Mouse (Mus musculus) adrenal gland, postnatal 25 days (tissue): ENCODE results near the gene Dnah7c. TPM values are rescaled to one million over a fixed set of nuclear protein-coding genes. Genes with fewer than 3 reads are reported as not detected.
"Not testable (repeated sequence)": the region's sequence is repeated elsewhere in the genome, so short reads cannot be mapped to it uniquely, and the experiment has no call there.

Experiments used
- DNase-seq: peaks from one replicate; pipeline ENCODE4 v3.0.0; 2021; ENCODE audit warnings: mixed read lengths
- long read RNA-seq: library from polyadenylated mRNA; stranded (forward); transcript quantifications from one replicate; pipeline ENCODE4 v2.0.0, GENCODE M21; 2021
- total RNA-seq: library from RNA; stranded (reverse); gene quantifications from 2 replicates; pipeline ENCODE4 v1.2.3, GENCODE M21; 2021

Dnah7c gene
- total RNA-seq: 0.19 and 0.39 TPM in 2 replicates
- long read RNA-seq: 0 reads

DNA sequence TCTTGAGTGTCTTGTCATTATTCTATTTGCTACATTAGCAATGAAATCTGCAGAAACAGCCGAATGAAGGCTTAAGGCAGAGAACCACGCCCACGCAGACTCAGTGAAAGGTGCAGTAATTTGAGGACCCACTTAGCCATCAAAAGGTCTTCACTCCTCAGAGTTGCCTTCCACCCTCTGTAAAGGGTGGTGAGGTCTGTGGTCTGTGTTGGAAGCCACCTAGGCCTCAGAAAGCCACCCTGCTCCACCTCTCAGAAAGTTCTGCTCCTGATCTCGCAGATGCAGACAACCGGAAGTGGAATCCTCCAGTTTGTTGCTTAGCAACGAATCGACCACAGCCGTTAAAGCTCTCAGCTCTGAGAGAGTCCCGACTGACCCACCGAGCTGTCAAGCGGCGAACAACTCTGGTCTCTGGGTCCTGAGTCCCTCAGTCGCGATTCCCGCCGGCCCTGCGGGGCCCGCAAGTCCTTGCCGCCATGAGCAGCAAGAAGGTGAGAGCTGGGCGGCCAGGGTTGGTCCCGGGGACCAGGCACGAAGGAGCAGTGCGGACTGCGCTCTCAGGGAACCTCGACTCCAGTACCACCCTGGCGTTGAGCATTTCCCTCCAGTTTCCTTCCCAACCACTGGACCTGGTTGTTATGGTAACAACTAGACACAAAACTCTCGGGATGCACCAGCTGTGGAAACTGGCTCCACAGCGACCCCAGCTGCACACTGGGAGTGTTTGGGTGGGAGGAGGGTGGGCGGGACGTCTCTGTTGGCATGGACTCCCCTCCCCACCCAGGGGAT, at the start of gene Dnah7c:
TSS of gene Dnah7c (plus strand) at position 456 of the 789 bp plus-strand sequence.
- no peak for DNase-seq

- DNase-seq: not testable (repeated sequence)
Observed at GRCm38 (mm10) chr1:46380641-46381040, 44.8 kb upstream of the Dnah7c start.

- DNase-seq: not testable (repeated sequence)
Observed at GRCm38 (mm10) chr1:46394681-46395297, 30.6 kb upstream of the Dnah7c start.

GRCm38 (mm10) chr1:46408324-46409115, 16.9 kb upstream of the Dnah7c start:
- peak; percentile 27 for DNase-seq

GRCm38 (mm10) chr1:46414798-46415197, 10.6 kb upstream of the Dnah7c start:
- not testable (repeated sequence) for DNase-seq

DNA sequence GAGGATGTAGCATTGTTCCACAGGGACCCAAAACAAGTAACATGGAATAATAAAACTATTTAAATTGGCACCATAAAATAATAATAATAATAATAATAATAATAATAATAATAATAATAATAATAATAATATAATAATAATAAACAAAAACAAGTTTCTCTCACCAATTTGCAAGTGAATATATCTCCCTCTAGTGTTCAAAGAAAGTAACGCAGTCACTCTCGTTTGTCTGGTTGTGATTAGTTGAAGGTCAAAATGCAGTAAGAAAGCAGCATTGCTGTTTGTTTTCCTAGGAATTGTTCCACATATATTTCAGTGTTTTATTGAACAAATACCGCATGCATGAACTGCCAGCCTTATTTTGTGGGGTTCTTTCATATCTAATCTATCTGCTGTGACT, 8.4 kb upstream of the Dnah7c start:
- not testable (repeated sequence) for DNase-seq

- DNase-seq: not testable (repeated sequence)
Observed at GRCm38 (mm10) chr1:46418966-46419365, 6.4 kb upstream of the Dnah7c start.

- DNase-seq: no peak
Observed at GRCm38 (mm10) chr1:46428401-46428800, 3.0 kb downstream of the Dnah7c start.

DNA sequence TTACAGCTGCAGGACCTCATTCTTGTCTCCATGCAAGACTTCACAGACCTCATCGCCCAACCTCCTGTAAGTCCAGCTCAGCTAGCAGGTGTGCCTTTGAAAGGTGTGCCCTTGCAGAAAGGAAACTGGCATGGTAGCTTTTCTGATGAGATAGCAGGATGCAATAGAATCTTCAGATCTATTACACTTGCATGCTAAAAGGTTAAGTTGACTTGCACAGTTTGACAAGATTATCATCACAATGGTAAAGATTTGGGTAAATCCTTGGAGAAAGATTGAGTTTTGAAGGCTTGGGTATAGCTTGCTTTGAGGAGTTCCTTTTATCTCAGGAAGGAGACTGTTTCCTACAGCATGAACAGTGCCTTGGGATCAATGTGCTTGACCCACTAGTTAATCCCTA, 89.3 kb downstream of the Dnah7c start:
- not testable (repeated sequence) for DNase-seq

DNA sequence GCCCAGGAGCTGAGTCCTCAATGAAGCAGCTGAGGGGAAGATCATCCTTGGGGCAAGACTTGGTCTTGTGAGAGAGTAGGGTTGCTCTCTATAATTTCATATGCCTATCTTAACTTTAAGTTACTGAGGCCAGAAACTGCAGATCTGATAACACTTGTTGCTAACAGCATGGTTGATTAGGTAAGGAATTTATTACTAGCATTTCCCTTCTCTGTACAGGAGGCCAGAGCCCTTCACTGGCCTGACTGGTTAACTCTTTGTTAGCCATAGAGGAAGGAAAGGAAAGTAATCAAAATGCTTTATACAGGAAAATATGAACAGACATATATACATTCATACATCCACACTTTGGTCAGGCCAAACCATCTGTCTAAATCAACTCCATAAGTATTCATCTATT, 95.6 kb downstream of the Dnah7c start:
- DNase-seq: no peak

DNA sequence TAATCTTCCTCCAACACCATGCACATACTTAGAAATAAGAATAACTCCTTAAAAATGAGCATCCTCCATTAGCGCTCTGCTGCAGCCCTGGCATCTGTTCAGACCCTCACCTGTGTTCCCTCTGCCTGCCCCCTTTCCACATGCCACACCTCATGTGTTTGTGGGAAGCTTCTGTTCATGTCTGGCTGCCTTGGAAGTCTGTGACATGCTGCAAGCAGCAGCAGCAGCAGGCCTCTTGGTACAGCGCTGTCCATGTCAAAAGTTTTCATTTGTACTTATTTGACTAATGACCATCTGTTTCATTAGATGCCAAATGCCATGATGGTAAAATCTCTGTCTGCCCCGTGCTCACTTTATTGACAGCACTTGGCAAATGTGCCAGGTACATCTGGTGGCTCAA, 101.1 kb downstream of the Dnah7c start:
- DNase-seq: not testable (repeated sequence)

DNA sequence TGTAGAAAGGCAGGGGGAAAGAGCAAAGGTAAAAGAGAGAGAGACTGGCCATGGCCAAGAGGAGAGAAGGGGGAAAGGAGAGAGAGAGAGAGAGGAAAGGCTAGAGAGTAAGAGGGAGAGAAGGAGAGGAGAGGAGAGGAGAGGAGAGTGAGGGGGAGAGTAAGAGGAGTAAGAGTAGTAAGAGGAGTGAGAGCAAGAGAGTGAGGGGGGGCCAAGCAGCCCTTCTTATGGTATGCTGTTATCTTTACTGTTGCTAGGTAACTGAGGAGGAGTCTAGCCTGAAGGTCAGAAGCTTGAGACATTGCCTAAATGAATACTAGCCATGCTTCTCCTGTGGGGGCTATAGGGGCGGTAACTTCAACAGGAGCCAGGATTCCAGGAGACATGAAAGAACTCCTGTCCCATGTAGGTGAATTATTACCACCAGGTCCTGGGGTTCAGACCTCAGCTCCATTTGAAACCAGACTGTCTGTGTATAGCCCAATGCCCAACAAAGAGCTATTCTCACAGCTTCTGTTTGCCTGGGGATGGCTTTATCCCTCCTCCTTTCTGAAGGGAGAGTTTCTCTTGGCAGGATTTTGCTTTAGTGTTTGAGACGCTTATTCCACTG, 119.5 kb downstream of the Dnah7c start:
- DNase-seq: no peak

GRCm38 (mm10) chr1:46580385-46580784, 155.0 kb downstream of the Dnah7c start:
- no peak for DNase-seq

DNA sequence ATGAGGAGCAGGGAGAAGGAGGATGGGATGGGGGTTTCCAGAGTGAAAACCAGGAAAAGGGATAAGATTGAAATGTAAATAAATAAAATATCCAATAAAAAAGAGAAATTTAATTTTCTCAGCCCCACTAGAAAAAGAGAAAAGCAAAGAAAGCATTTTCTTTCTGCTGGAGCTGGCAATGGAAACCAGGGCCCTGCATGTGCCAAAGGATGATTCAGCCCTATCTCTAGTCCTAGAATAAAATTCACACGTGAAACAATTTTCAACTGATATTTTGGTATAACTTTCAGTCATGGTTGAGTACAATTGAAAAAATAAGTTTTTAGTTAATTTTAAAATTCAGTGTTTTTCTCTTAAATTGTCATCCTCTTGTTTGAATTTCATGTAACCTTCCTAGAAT, 168.4 kb downstream of the Dnah7c start:
- DNase-seq: not testable (repeated sequence)

DNA sequence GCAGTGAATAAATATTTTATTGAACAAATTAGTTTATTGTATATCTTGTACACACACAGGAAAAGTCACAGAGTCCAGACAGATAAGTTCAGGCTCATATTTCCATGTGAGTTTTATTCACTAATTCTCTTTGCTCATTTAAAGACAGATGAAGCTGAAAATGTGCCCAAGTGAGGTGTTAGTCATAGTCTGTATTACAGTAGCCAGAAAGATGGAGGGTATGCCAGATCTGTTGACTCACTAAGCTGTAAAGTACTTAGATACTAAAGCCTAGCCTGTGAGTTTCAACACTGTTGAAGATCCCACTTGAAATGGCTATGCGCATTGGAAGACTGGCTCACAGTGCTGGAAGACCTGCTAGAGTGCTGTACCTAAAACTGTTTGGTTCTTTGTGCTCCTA, 171.0 kb downstream of the Dnah7c start:
- not testable (repeated sequence) for DNase-seq

DNA sequence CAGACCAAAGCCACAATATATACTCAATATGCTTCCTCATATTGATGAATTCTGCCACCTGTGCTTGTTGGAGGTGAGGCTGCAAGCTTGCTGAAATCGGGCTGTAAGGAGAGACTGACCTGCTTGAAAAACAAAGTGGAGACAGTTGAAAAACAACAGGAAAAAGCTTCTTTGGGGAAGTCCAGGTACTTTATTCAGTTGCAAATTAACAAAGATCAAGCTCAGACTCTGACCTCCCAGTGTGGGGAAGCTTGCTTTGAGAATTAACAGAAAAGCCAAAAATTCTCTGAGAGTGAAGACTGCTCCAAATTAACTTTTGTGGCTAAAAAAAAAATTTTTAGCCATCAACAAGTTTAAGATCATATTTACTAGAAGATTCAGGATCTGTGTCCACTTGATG, 194.9 kb downstream of the Dnah7c start:
- no peak for DNase-seq

DNA sequence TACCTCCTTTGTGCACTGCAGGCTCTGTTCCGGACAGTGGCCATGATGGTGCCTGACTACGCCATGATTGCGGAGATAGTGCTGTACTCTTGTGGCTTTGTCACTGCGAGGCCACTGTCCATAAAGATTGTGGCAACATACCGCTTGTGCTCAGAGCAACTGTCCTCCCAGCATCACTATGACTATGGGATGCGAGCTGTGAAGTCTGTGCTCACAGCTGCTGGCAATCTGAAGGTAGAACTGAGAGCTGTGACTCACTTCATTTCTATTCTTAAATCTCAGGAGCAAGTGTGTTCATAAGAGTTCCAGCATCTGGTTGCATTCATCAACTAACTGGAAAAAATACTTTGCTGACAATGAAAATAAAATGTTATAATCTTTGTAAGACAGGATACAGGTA, 200.5 kb downstream of the Dnah7c start:
- DNase-seq: not testable (repeated sequence)

GRCm38 (mm10) chr1:46649821-46650220, 224.4 kb downstream of the Dnah7c start:
- DNase-seq: not testable (repeated sequence)

GRCm38 (mm10) chr1:46652721-46653120, 227.3 kb downstream of the Dnah7c start:
- DNase-seq: not testable (repeated sequence)

- not testable (repeated sequence) for DNase-seq
Observed at GRCm38 (mm10) chr1:46724810-46725209, 299.4 kb downstream of the Dnah7c start.

DNA sequence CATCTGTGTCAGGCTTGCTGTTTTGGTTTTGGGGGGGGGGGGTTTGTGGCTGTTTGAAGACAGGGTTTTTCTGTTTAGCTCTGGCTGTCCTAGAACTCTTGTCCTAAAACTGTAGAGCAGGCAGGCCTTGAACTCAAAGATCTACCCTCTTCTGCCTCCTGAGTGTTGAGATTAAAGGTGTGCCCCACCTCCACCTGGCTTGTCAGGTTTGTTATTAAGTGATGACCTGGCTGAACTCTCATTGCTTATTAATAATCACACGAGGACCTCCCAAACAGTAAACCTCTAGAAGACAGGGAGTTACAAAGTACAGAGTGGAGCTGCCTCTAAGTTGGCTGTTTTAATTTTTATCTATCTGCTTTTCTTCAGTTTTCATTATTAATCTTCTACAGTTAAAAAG, 299.9 kb downstream of the Dnah7c start:
- no peak for DNase-seq

DNA sequence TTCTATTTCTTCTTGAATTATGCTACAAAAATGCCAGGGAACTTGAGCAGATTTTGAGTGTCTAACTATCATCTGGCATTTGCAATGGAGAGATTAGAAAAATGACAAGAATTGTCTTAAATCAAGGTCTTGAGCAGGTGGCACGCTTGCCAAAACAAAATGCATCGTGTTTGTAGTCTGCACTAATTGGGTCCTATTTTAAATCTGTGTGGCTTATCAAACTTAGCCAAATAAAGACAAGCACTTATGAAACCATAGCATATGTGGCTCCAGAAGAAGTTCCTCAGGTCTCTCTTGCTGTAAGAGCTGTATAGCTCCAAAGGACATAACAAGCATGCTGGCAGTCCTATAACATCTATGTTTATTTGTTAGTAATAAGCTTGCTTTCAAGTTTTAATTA, 300.3 kb downstream of the Dnah7c start:
- not testable (repeated sequence) for DNase-seq
